Mouse (Mus musculus) megakaryocyte, adult 5-6 weeks (primary cell): ENCODE data around the gene Klhl42. TPM values are rescaled to one million over a fixed set of nuclear protein-coding genes. Genes with fewer than 3 reads are reported as not detected.

ENCODE experiments used
- ATAC-seq: 2 replicates; pipeline ENCODE4 v1.8.0; 2016; ENCODE audit warnings: mild to moderate bottlenecking, inconsistent platforms; ENCODE audit not compliant: poor library complexity, severe bottlenecking
- total RNA-seq, 2 experiments: library from RNA; stranded (forward) in 1 of 2; stranded (reverse) in 1 of 2; fragments of 153-499, 151-499 nt in 1 of 2; fragments of 221-1000, 200-1000 nt in 1 of 2; gene quantifications; 2 replicates each; pipeline versions ENCODE4 v1.2.3 to v1.2.4; 2015 to 2017

The Klhl42 gene
- total RNA-seq, 2 experiments from 2014 or later: 3.7 to 5.0 TPM

GRCm38 (mm10) chr6:147144664-147145063 lies 53.5 kb downstream of the Klhl42 start:
- no peak for ATAC-seq

DNA sequence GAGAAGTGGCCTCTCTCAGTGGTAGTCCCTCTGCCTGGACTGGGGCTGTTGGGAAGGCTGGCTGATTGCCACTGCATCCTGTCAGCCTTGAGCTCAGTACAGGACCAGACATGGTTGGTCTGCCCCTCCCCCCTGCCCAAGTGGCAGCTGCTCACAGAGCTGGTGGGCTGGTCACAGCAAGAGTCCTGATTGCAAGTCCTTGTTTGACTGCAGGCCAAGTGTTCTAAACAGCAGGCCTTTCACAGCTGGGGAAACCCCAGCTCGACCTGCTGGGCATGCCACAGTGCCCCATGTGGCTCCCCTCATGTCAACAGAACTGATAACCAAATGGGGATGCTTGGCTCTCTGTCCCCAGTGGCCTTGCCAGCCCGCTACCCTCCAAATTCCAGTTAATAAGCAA lies 54.1 kb downstream of the Klhl42 start:
- no peak for ATAC-seq

DNA sequence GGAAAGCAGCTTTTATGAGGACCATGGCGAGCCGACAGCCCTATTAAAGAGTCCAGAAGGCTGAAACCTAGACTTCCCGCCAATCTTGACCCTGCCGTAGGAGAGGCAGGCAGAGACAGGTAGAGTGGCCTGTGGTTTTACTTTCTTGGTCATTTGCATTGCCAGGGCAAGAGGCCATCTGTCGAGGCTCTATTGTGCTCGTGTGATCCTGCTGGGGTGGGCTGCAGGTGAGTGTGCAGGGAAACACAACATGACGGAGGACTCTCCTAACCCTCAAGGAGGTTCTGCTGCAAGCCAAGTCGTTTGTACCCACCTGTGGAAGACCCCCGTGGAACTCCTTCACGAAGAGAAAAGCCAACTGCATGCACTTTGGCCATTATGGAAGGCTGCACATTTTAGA lies 54.6 kb downstream of the Klhl42 start:
- no peak for ATAC-seq

- ATAC-seq: no peak
Observed at GRCm38 (mm10) chr6:147151069-147151468, 59.9 kb downstream of the Klhl42 start.

GRCm38 (mm10) chr6:147151839-147152238 lies 60.7 kb downstream of the Klhl42 start:
- ATAC-seq: no peak

GRCm38 (mm10) chr6:147155085-147155484 lies 63.9 kb downstream of the Klhl42 start:
- no peak for ATAC-seq

GRCm38 (mm10) chr6:147161818-147162584 lies 70.8 kb downstream of the Klhl42 start:
- no peak for ATAC-seq

Other genes starting within 250 kb of the Klhl42 start
- not detected in 2 replicates for gene Smco2, start 241.3 kb upstream of the Klhl42 start, total RNA-seq (2015)
- not detected in 2 replicates for gene Smco2, start 241.3 kb upstream of the Klhl42 start, total RNA-seq (2017)
- gene Ppfibp1, start 202.9 kb upstream of the Klhl42 start, total RNA-seq (2015): 4.0 and 5.0 TPM in 2 replicates
- gene Ppfibp1, start 202.9 kb upstream of the Klhl42 start, total RNA-seq (2017): 10.5 and 11.9 TPM in 2 replicates
- not detected in 2 replicates for gene 1700034J05Rik, start 137.0 kb upstream of the Klhl42 start, total RNA-seq (2015)
- not detected in 2 replicates for gene 1700034J05Rik, start 137.0 kb upstream of the Klhl42 start, total RNA-seq (2017)
- 0.09 and 0.11 TPM in 2 replicates for gene Rep15, start 58.8 kb upstream of the Klhl42 start, total RNA-seq (2015)
- gene Rep15, start 58.8 kb upstream of the Klhl42 start, total RNA-seq (2017): not detected in 2 replicates
- gene Mrps35, start 48.6 kb upstream of the Klhl42 start, total RNA-seq (2015): 46.9 and 61.2 TPM in 2 replicates
- 30.7 and 73.0 TPM in 2 replicates for gene Mrps35, start 48.6 kb upstream of the Klhl42 start, total RNA-seq (2017)
- not detected in 2 replicates for gene Mansc4, start 4.3 kb upstream of the Klhl42 start, total RNA-seq (2015)
- not detected in 2 replicates for gene Mansc4, start 4.3 kb upstream of the Klhl42 start, total RNA-seq (2017)
- not detected in 2 replicates for gene Pthlh, start 172.8 kb downstream of the Klhl42 start, total RNA-seq (2015)
- not detected in 2 replicates for gene Pthlh, start 172.8 kb downstream of the Klhl42 start, total RNA-seq (2017)